Mouse (Mus musculus): ENCODE measurements around the gene Pygm.

Gene Pygm

DNA sequence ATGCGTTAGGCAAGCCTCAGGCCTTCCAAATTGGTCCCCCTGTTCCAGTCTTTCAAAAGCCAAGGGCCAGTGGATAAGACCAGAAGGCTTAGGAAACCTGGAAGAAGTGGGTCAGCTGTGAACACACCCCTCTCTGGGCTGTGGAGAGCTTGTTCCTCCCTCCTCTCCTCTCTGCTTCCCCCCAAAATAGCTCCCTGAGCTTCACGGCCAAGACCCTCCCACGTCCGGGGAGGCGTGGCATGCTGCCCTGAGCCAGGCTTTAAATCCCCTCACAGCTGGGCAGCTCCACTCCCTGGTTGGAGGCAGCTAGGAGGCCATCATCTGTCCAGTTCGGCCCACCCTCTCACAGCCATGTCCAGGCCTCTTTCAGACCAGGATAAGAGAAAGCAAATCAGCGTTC, at the start of gene Pygm:
Gene Pygm (plus strand): TSS at position 272 of the 400 bp plus-strand sequence.
- no peak for DNase-seq (ENCODE audit: low spot score in 2 of 2)

DNA sequence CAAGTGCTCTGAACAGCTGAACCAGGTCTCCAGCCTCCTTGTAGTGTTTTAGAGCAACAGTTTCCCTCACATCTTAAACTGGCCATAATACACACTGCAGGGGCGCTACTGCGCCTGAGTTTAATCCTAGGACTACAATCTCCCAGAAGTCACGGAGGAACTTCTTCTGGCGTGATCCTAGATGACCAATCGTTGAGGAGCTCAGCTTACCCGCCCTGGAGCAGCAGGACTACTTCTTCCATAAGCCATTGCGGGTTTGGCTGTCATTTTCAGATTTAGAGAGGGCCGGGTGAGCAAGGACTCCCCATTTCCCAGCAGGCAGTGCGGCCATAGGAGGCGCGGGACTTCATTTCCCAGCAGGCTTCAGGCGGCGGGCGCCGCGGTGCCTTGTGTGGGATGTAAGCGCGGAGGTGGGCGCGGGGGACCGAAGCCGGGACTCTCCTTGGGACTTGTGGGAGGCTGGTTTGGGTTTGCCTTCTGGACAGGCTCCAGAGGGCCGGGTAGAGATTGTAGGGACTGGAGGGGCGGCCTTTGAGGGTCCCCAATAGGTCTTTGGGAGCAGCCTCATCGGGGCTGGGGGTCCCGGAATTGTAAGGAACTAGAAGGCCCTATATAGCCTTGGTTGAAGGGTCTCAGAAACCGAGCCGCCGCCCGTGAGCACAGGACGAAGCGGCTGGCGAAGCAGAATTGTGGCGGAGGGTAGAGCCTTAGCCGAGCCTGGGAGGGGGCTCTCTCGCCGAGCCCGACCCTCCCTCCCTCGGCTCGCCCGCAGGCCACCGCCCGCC, 49.3 kb upstream of the Pygm start, which contains the start of gene Men1:
Gene Men1 (plus strand): TSS at position 307 of the 785 bp plus-strand sequence.
- DNase-seq (ENCODE audit: low spot score in 2 of 2), result peak; percentile 90 to 91

- DNase-seq (ENCODE audit: low spot score in 2 of 2), result no peak
Observed at GRCm38 (mm10) chr19:6335458-6335827, 48.8 kb upstream of the Pygm start.

GRCm38 (mm10) chr19:6336920-6337319, 47.3 kb upstream of the Pygm start:
- no peak for DNase-seq (ENCODE audit: low spot score in 2 of 2)

- no peak for DNase-seq (ENCODE audit: low spot score in 2 of 2)
Observed at GRCm38 (mm10) chr19:6338171-6338570, 46.0 kb upstream of the Pygm start.

- DNase-seq (ENCODE audit: low spot score in 2 of 2), result no peak
Observed at GRCm38 (mm10) chr19:6338716-6339115, 45.5 kb upstream of the Pygm start.

DNA sequence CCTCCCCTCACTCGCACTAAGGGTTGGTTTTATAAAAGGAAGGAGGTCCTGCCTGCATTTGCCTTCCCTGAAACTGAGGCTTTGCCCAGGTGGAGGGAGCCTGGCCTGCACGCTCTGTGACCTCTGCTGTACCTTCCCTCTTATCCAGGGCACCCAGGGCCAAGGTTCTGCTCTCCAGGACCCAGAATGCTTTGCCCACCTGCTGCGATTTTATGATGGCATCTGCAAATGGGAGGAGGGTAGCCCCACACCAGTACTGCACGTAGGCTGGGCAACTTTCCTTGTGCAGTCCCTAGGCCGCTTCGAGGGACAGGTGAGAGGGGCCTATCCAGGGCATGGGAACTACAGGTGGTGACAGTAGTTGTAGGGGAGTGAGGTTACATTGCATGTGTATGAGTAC, 45.0 kb upstream of the Pygm start:
- DNase-seq (ENCODE audit: low spot score in 2 of 2), result no peak

GRCm38 (mm10) chr19:6339890-6340504, 44.2 kb upstream of the Pygm start:
- no peak for DNase-seq (ENCODE audit: low spot score in 2 of 2)

- DNase-seq (ENCODE audit: low spot score in 2 of 2), result peak; percentile 48 to 72
Observed at GRCm38 (mm10) chr19:6340524-6341452, 43.4 kb upstream of the Pygm start, which contains the start of gene Map4k2. Map4k2 (plus strand) TSS chr19:6341135.

GRCm38 (mm10) chr19:6341453-6342077, 42.6 kb upstream of the Pygm start:
- no peak for DNase-seq (ENCODE audit: low spot score in 2 of 2)

DNA sequence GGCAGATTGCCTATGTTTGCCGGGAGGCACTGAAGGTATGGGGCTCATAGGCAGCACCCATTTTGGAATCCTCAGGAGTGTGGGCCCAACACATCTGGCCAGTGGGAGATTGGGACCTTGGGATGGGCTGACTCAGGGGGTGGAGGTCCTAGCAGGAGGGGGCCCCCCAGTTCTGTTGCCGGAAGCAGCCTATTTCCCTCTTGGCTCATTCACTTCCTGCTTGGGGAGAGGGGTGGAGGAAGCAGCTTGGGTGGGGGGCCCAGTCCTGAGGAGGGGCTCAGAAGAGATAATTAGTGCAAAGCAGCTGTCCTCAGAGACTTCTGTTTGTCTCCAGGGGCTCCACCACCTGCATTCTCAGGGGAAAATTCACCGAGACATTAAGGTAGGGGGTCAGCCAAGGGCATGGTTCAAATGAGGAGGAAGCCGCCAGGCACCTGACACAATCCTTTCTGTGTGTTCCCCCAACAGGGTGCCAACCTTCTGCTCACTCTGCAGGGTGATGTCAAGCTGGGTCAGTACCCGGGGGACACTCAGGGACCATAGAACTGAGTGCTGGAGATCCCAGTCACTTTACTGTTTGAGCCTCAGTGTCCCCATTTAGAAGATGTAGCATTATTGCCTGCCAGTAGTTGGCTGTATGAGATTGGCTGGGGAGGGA, 41.8 kb upstream of the Pygm start:
- DNase-seq (ENCODE audit: low spot score in 2 of 2), result no peak

- DNase-seq (ENCODE audit: low spot score in 2 of 2), result no peak
Observed at GRCm38 (mm10) chr19:6343066-6343925, 40.9 kb upstream of the Pygm start.

GRCm38 (mm10) chr19:6343996-6344395, 40.2 kb upstream of the Pygm start:
- DNase-seq (ENCODE audit: low spot score in 2 of 2), result no peak

GRCm38 (mm10) chr19:6346023-6346422, 38.2 kb upstream of the Pygm start:
- DNase-seq (ENCODE audit: low spot score in 2 of 2), result no peak

DNA sequence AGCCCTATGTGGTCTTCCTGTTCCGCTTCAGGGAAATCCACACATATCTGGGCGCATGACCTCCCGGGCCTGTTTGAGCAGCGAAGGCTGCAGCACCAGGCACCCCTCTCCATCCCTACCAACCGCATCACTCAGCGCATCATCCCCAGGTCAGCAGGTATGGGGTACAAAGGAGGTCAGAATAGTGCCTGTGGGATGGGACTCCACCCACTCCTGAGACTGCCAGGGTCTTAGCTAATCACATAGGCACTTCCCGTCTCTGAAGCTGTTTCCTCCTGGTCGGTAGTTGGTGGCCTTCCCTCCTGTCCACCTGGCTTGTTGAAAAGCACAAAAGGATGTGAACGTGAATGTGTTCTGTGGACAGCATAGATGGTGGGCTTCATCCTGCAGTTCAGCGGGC, 37.5 kb upstream of the Pygm start:
- DNase-seq (ENCODE audit: low spot score in 2 of 2), result no peak

GRCm38 (mm10) chr19:6347615-6348014, 36.6 kb upstream of the Pygm start:
- no peak for DNase-seq (ENCODE audit: low spot score in 2 of 2)

GRCm38 (mm10) chr19:6348717-6349116, 35.5 kb upstream of the Pygm start:
- DNase-seq (ENCODE audit: low spot score in 2 of 2), result no peak

DNA sequence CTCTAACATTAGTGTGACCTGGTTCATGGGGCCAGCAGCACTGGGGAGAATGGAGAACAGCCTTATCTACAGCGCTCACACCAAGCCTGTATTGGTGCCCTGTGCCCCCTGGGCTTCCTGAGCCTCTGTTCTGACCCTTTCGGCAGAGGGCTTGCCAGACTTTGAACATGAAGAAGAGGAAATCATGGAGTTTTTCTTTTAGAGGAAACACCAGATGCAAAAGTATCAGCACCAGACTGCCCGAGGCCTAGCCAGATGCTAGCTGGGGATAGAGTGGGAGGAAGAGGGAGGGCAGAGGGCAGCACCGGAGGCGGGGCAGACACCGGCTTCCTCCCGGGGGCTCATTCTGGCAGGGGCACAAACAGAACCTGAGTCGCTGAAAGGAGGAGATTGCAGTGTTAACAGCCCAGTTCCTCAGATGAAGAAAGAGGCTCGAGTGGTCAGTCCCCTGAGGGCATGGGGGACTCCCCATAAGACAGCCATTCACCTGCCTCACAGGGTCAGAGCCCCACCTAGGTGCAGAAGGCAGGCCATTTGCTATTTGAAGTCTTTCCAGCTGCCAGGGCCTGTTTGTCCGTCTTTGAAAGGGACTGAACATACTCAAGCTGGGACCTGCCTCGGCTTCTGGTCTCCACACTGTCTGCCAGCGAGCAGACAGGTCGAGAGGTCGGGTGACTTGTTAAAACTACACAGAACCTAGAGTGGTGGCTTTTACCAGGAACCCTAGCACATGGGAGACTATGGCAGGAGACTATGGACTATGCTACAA, 34.8 kb upstream of the Pygm start:
- DNase-seq (ENCODE audit: low spot score in 2 of 2), result no peak

- DNase-seq (ENCODE audit: low spot score in 2 of 2), result no peak
Observed at GRCm38 (mm10) chr19:6351431-6352106, 32.6 kb upstream of the Pygm start.

Measured in cerebellum, postnatal 4 days (tissue).